Mouse (Mus musculus): ENCODE results near the gene Olfr893.
"Not testable (repeated sequence)": the region's sequence is repeated elsewhere in the genome, so short reads cannot be mapped to it uniquely, and the experiment has no call there.

The Olfr893 gene

GRCm38 (mm10) chr9:38208065-38208464 is at the start of gene Olfr893:
TSS of gene Olfr893 (plus strand) at chr9:38208365.
- DNase-seq, result no peak

GRCm38 (mm10) chr9:38168341-38168740 is 39.8 kb upstream of the Olfr893 start:
- DNase-seq, result not testable (repeated sequence)

GRCm38 (mm10) chr9:38180721-38181120 is 27.4 kb upstream of the Olfr893 start, which contains the start of gene Olfr891:
TSS of gene Olfr891 (minus strand) at chr9:38180821.
- no peak for DNase-seq

GRCm38 (mm10) chr9:38217755-38218154 is 9.6 kb downstream of the Olfr893 start, which contains the start of gene Olfr894:
TSS of gene Olfr894 (plus strand) at chr9:38218055.
- no peak for DNase-seq

GRCm38 (mm10) chr9:38252474-38252873 is 44.3 kb downstream of the Olfr893 start, which contains the start of gene Olfr143:
TSS of gene Olfr143 (plus strand) at chr9:38252774.
- DNase-seq, result no peak

Data from cerebellum, postnatal 14 days (tissue).